Mouse (Mus musculus): ENCODE data around the gene Rab4b. TPM values are rescaled to one million over a fixed set of nuclear protein-coding genes. Genes with fewer than 3 reads are reported as not detected.
A peak's percentile ranks its signal among the peaks of the same experiment; 100 is the strongest.

Gene Rab4b
- polyA plus RNA-seq, 1 experiment from 2014 or later = 107 TPM

MicroRNAs encoded within 50 kb of the gene (microRNA counts, 519-probe panel; counts per million panel counts)
- microRNA mmu-miR-1191 = not detected

Small RNAs within 50 kb of the gene (microRNA-seq; reads per million reads assigned to microRNA genes)
- gene Mir1191 (3.3 reads per million, percentile 16 among the genes with 10 or more reads in this experiment), gene Mir3101 (2.2 reads per million, percentile 7 among the genes with 10 or more reads in this experiment)

Other genes starting within 250 kb of the Rab4b start
- gene Cyp2a22, start 239.5 kb downstream of the Rab4b start, polyA plus RNA-seq (2015; fragmentation: Nextera tagmentation; extraction: Ambion mirVana) = not detected in 2 replicates
- not detected in 2 replicates for gene Cyp2a12, start 149.8 kb downstream of the Rab4b start, polyA plus RNA-seq (2015; fragmentation: Nextera tagmentation; extraction: Ambion mirVana)
- gene Cyp2f2, start 59.0 kb downstream of the Rab4b start, polyA plus RNA-seq (2015; fragmentation: Nextera tagmentation; extraction: Ambion mirVana) = 0.09 and 0.15 TPM in 2 replicates
- gene Cyp2t4, start 25.2 kb downstream of the Rab4b start, polyA plus RNA-seq (2015; fragmentation: Nextera tagmentation; extraction: Ambion mirVana) = 0.11 TPM in 1 of 2 replicates, not detected in the other
- gene Egln2, start 12.1 kb downstream of the Rab4b start, polyA plus RNA-seq (2015; fragmentation: Nextera tagmentation; extraction: Ambion mirVana) = 113 and 126 TPM in 2 replicates
- gene Gm21983, start 2.2 kb upstream of the Rab4b start, polyA plus RNA-seq (2015; fragmentation: Nextera tagmentation; extraction: Ambion mirVana) = 0.40 and 0.62 TPM in 2 replicates
- gene Mia, start 2.3 kb upstream of the Rab4b start, polyA plus RNA-seq (2015; fragmentation: Nextera tagmentation; extraction: Ambion mirVana) = 14.0 and 16.2 TPM in 2 replicates
- 3.7 and 3.9 TPM in 2 replicates for gene BC024978, start 16.9 kb upstream of the Rab4b start, polyA plus RNA-seq (2015; fragmentation: Nextera tagmentation; extraction: Ambion mirVana)
- 204 and 215 TPM in 2 replicates for gene Snrpa, start 17.4 kb upstream of the Rab4b start, polyA plus RNA-seq (2015; fragmentation: Nextera tagmentation; extraction: Ambion mirVana)
- 8.5 and 8.7 TPM in 2 replicates for gene Itpkc, start 49.8 kb upstream of the Rab4b start, polyA plus RNA-seq (2015; fragmentation: Nextera tagmentation; extraction: Ambion mirVana)
- 26.9 and 27.9 TPM in 2 replicates for gene Coq8b, start 54.1 kb upstream of the Rab4b start, polyA plus RNA-seq (2015; fragmentation: Nextera tagmentation; extraction: Ambion mirVana)
- gene Numbl, start 79.5 kb upstream of the Rab4b start, polyA plus RNA-seq (2015; fragmentation: Nextera tagmentation; extraction: Ambion mirVana) = 58.7 and 66.3 TPM in 2 replicates
- 13.4 and 15.7 TPM in 2 replicates for gene Ltbp4, start 158.8 kb upstream of the Rab4b start, polyA plus RNA-seq (2015; fragmentation: Nextera tagmentation; extraction: Ambion mirVana)
- 63.9 and 64.7 TPM in 2 replicates for gene Shkbp1, start 177.1 kb upstream of the Rab4b start, polyA plus RNA-seq (2015; fragmentation: Nextera tagmentation; extraction: Ambion mirVana)
- not detected in 2 replicates for gene Gm20479, start 178.5 kb upstream of the Rab4b start, polyA plus RNA-seq (2015; fragmentation: Nextera tagmentation; extraction: Ambion mirVana)